Mouse (Mus musculus): ENCODE results near the gene Gpr101.

The Gpr101 gene

GRCm38 (mm10) chrX:57503634-57504033 lies at the start of gene Gpr101:
Gene Gpr101, minus strand, starts transcription at chrX:57503757.
- DNase-seq, result peak; percentile 4

- DNase-seq, result peak; percentile 9
These were observed 17.8 kb upstream of the Gpr101 start for GRCm38 (mm10) chrX:57521117-57522095.

GRCm38 (mm10) chrX:57506247-57506646 lies 2.7 kb upstream of the Gpr101 start:
- DNase-seq, result no peak
